Mouse (Mus musculus): ENCODE measurements around the gene Rab44.

Gene Rab44

DNA sequence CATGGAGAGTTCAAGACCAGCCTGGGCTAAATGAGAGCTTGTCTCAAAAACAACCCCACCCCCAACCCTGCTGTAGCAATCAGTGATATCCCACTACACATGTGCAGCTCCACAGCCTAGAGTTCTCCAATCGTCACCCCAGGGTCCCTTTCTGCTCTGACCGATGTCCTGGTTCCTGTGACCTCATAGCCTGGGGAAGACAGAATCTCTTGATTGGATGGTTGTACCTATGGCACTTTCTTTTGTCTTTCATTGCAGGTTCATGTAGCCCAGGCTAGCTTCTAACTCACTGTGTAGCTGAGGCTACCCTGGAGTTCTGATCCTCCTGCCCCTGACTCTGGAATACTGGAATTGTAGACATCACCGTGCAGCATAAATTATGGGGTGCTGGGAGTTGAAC, 12.6 kb downstream of the Rab44 start:
- peak; percentile 9 to 47 for DNase-seq (ENCODE audit: low spot score in 2 of 2)

DNA sequence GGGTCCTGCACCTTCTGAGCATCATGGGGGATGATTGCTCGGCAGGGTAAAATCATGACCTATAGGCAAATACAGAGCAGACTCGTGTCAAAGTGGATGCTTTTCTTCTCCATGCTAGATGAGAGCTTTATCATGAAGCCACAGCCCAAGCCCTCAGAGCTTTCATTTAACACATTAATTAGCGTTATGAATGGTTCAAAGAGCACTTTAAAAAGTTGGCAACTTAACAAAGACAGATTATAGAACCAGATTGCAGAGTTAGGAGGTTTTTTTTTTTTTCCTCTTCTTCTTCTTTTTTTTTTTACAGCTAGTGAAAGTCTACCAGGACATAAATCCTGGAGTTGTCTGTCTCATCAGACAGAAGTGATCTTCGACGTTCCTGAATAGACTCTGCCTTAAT, 15.4 kb downstream of the Rab44 start:
- no peak for DNase-seq (ENCODE audit: low spot score in 2 of 2)

DNA sequence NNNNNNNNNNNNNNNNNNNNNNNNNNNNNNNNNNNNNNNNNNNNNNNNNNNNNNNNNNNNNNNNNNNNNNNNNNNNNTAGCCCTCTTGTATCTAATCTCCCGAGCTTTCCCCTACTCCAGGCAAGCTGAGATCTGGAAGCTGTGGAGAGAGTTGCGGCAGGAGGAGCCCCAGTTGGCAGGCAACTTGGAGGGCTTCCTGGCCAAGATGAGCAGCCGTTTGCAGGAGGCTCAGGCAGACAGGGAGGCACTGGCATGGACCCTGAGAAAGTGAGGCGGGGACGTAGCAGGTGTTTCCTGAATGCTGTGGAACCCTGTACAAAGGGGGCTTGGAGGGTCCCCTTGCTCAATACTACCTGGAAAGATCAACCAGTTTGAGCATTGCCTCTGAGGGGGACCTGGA, 21.1 kb downstream of the Rab44 start:
- no peak for DNase-seq (ENCODE audit: low spot score in 2 of 2)

DNA sequence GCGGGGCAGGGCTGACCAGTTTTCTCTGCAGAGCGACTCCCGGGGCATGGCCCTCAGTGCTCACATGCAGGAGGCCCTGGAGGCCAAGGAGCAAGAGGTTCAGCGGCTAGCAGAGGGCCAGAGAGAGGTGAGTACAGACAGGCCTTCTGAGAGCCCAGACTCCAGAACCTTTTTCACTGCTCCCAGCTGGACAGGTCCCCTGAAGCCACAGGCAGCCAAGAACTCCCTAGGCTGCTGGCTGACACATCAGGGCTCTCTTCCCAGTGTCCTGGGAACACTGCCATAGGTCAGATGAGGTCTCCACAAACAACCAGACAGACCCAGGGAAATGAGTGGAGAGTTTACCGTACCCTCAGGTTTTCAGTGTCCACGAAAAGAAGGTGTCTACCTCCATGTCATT, 22.3 kb downstream of the Rab44 start:
- peak in 1 of 2 experiments; percentile 72 for DNase-seq (ENCODE audit: low spot score in 2 of 2)

DNA sequence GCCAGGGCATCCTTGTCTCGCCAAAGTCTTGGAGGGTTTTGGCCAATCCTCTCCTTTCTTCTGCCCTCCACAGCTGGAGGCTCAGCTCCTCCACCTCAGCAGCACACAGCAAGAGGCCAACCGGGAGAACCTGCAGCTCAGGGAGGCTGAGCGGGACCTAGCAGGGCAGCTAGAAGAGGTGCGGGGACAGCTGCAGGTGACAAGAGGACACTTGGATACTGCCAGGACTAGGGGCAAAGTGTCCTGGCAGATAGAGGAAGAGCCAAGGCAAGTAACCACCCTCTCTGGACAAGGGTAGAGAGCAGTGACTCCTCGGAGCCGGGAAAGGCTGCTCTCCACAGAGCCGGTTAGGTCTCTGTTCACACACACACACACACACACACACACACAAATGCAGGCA, 24.0 kb downstream of the Rab44 start:
- no peak for DNase-seq (ENCODE audit: low spot score in 2 of 2)

DNA sequence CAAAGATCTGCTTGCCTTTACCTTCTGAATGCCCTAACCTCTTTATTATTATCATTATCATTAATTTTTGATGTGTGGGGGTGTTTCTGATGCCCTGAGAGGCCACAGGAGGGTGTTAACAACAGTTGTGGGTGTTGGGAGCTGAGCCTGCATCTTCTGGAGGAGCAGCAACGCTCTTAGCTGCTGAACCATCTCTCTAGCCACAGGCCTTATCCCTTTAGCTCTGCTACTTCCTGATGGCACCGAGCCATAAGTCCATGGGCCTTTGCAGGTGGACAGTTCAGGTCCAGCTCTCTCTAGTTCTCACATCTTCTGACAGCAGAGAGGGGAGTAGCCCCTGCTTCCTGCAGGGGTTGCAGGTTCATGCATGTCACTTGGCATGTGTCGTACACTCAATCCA, 27.6 kb downstream of the Rab44 start:
- no peak for DNase-seq (ENCODE audit: low spot score in 2 of 2)

DNA sequence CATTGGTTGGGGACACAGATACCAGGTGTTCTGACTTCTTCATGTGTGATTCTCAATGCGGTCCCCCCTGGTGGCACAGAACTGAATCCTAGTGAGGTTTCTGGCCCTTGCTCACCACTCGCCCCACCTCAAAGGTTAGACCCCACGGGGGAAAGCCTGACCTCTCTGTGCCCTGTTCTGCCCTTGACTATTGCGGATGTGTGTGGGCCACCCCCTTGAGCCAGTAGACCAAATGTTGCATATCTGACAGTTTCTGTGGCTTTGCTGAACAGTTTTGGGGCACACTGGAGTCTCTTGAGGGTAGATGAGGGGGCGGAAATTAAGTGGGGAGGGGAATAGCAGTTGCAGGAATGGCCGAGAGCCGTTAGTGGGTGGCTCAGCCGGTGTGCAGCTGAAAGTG, 29.3 kb downstream of the Rab44 start:
- no peak for DNase-seq (ENCODE audit: low spot score in 2 of 2)

DNA sequence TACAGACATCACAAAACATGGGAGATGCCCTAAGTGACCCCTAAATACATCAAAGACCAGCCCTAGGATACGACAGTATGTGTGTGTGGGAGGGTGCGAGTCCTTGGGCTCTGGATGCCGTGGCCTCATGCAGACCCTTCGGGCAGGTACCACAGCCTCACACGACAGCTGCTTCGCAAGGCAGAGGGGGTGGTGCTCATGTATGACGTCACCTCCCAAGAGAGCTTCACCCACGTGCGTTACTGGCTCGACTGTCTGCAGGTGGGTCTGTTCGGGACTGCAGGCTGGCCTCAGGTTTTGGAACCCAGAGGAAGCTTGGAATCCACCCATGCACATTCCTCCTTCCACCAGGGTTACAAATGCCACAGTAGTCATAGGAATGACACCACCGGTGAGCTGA, 31.2 kb downstream of the Rab44 start:
- no peak for DNase-seq (ENCODE audit: low spot score in 2 of 2)

DNA sequence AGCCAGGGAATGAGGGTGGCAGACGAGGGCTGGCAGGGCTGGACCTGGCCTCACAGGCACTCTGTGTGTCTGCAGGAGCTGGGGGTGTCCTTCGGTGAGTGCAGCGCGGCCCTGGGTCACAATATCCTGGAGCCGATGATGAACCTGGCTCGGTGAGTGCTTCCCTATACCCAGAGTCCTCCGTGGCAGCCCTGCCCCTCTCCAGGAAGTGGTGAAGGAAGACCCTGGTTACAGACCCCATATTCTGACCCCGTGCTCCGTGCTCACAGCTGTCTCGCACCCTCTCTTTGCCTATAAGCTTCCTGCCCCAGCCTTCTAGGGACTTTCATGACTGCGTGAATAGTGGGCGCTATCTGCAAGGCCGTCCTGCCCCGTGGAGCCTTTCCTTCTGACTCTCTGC, 33.3 kb downstream of the Rab44 start:
- DNase-seq (ENCODE audit: low spot score in 2 of 2) = no peak

DNA sequence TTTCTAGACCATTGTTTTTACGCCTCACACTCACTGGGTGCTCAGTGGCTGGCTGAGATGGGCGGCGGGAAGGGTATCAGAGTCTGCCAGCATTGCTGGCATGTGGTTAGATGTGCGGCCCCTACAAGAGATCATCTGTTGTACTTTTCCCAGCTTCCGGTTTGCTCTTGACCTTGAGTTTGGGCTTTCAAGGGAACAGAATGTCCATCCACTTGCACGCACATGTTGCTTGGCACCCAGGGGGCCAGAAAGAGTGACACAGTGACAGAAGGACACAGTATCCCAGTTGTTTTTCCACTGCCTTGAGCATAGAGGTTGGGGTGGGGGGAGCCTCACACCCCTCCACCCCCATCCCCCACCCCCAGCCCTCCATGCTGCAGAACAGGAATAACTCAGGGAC, 33.8 kb downstream of the Rab44 start:
- DNase-seq (ENCODE audit: low spot score in 2 of 2) = no peak

DNA sequence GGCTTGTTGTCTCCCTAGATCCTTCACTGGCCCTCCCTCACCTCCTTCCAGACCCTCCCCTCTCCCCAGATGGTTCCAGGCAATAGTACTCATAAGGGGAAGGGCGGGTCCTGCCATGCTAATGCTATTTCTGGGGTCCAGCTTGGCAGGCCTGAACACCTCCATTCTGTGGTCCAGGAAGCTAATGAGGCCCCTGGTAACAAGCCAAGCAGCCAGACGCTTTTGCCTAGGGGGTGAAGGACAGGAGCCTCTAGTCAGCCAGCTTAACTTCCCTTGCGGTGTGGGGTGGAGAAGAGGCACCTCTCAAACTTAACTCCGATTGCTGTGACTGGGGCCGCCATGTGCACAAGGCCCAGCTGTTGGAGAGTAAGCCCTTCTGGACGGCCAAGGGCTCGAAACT, 35.8 kb downstream of the Rab44 start:
- DNase-seq (ENCODE audit: low spot score in 2 of 2) = no peak

DNA sequence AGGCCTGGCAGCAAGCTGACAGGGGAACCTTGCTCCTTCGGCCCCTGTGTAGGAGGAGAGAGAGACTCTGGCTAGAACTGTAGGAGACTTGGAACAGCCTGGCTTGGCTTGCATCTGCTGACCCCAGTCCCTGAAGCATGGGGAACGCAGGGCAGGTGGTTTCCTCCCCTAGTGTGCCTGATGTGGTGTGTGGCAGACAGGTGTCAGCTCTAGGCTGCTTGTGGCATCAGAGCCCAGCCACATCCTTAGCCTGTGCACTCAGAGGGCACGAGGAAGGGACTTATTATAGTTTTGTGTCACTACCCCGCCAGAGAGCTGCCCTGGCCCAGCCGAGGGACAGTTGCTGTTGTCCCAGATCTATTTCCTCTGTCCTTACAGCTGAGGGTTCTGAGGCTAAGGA, 38.6 kb downstream of the Rab44 start:
- no peak for DNase-seq (ENCODE audit: low spot score in 2 of 2)

DNA sequence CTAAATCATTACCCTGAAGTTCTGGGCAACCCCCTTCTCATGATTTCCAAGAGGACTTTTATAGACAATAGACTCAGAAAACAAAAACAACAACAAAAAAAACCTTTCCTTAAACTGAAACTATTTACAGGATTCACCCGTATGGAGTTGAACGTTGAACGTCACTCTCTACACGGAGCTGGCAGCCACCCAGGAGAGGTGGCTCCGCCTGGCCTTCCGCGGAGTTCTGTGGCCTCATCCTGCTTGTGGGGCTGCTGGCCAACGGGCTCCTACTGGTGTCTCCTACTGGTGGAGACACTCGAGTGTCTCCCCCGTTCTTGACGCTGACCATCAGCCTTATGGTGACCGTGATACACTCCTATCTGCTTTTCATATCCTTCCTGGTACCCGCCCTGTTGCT, 40.3 kb downstream of the Rab44 start:
- no peak for DNase-seq (ENCODE audit: low spot score in 2 of 2)

DNA sequence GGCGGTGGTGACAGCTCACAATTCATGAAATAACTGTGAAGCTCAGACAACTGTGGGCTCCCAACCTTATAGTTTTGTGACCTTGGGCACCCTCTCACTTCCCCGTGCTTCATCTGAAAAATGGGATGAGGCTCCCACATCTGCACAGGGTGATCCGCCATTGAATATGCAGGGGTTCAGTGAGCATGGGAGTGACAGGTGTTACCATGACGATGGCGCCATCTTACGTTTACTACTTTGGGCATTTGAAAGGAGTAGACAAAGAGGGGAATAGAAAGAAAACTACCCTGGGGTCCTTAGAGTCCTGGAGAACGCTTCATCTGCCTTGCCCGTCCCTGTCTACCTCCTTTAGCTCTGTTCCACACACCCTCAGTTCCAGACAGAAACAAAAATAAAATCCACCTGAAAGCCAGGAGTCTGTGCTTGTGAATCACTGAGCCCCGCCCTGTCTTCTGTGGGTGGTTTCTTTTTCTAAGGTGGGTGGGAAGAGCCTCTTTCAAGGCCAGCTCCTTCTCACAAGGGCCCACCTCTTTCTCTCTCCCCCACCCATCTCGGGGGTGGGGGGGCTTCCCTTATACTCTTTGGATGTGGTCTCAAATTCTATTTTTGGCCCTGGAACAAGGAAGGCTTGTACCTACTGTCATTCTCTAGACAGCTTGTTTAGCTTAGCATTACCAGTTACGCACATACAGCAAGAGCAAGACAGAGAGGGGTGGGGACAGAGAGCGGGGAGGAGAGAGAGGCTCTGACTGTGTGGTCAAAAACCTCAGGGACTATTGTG, 41.6 kb downstream of the Rab44 start:
- DNase-seq (ENCODE audit: low spot score in 2 of 2) = no peak

DNA sequence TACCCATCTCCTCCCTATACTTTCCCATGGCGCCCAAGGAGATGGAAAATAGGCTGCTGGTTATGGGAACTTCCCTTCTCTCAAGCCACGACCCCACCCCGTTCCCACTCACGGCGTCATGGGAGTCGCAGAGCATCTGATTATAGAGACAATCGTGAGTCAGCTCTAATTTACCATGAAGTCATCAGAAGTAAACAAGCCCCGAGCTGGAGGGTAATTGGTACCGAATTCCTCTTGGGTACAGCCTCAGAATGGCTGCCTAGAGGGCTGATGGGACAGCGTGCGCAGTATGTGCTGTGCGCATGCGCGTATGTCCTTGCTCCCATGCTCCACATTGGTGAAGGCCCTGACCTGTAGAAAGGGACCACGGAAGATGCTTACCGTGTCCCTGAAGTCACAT, 42.5 kb downstream of the Rab44 start:
- DNase-seq (ENCODE audit: low spot score in 2 of 2) = no peak

DNA sequence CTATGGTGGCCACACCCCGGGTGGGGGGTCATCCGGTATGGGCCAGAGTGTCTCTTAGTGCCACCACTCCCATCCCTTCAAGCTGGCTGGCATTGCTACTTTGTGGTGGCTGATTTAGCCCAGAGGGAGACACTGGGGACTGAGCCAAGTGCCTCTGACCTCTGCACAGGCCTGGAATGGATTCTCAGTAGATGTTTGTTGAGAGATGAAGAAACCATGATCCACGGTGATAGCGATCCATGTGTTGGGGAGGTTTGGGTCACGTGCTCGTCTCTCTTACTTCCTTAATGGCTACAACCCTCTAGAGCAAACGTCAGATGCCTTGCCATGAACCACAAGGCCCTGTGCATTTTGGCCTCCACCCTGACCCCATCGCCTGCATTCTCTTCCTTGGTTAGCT, 42.9 kb downstream of the Rab44 start:
- no peak for DNase-seq (ENCODE audit: low spot score in 2 of 2)

DNA sequence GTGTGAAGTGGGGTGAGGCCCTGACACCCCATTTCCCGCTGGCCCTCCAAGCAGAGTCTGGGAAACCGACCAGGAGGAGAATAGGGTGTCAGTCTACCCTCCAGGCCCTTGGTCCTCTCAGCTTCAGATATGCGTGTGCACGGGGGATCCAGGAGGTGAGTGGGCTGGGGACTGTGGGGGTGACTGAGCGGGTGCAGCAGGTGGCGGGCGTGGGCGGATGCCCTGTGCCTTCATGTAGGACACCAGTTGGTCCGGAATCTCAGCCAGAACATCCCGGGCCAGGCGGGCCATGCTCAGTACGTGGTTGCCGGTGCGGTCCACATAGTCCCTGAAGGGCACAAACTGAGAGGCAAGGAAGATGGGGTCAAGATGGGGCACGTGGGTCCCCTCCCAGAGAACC, 45.0 kb downstream of the Rab44 start:
- DNase-seq (ENCODE audit: low spot score in 2 of 2) = no peak

DNA sequence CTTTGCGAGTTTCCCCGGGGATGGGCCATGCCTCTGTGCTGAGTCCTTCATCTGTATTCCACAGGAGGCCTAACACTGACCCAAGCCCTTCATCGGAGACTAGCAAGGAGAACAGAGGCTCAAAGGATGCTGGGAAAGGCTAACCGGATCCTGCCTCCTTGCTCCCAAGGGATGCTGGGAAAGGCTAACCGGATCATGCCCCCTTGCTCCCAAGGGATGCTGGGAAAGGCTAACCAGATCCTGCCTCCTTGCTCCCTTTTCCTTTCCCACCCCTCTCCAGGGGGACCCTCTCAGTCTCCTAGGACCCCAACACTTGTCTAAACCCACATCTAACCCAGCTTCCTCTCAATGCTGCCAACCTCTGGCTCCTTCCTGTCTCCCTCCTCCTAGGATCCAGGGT, 45.4 kb downstream of the Rab44 start:
- no peak for DNase-seq (ENCODE audit: low spot score in 2 of 2)

DNA sequence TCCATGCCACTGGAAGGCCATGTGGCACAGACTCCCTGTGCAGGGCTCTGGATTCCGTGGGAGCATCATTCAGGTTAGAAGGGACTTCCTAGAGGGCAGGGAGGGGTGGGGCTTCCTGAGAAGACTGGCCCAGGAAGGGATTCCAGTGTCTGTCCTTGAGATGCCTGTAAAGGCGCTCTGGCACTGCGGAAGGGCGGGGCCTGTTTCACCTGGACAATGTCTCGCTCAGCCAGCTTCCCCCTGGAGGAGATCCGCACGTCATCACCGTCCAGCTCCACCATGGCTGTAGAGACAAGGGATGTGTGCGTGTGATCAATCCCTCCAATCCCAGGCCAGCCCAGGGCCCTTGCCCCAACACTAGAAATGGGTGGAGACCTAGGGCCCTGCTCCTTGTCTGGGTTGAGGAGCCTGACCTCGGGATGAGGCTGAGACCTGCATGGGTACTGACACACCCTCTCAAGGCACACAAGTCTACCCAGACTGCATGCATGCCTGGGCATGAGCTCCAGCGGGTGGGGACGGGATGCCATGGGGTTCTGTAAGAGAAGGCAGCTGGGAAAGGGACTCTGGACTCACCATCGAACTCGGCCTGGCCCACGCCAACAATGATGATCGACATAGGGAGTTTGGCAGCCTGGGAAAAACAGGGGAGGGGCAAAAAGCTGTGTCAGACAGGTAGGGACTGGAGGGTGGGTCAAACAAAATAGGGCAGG, 46.0 kb downstream of the Rab44 start:
- DNase-seq (ENCODE audit: low spot score in 2 of 2) = peak in 1 of 2 experiments; percentile 44

DNA sequence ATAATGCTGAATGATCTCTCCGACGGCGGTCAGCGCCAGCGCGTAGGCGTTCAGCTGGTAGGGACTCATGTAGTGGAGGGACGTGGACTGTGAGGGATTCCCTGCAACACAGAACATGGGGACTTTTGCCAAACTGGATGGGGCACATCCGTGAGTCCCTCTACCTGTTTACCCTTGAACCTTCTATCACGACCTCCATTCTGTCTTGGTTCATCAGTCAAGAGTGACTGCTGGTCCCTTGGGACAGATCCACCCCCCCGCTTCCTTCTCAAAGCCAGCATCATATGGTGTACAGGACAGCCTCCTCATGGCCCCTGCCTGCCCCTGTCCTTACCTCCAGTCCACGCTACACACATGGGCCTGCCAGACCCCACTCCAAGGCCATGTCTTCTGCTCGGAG, 48.4 kb downstream of the Rab44 start:
- no peak for DNase-seq (ENCODE audit: low spot score in 2 of 2)

DNA sequence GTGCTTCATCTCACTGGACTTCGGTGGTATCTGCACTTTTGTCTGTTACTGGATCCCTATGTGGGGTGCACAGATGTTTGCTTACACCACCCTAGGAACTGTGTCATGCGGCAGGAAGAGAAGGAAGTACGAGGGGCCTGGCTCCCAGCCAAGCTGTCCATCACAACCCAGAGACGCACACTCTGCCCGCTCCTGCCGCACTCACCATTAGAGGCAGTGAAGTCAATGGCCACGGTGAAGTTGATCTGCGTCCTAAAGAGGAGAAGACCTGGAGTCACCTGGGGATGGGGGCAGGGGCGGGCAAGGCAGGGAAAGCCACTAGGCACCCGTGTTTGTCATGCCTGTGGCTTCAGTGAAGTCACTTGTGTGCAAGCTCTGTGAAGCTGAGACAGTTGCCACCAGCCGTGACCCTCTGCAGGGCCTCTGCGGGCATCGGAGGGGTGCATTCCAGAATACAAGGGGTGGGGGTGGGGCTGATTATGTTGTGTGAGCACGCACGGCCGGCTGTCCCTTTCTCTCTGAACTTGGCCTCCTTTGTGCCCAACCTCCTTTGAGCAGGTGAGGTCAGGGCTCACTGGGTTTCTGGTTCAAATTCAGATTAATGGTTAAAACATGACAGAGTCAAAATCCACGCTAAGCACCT, 50.6 kb downstream of the Rab44 start:
- peak in 1 of 2 experiments; percentile 48 for DNase-seq (ENCODE audit: low spot score in 2 of 2)

DNA sequence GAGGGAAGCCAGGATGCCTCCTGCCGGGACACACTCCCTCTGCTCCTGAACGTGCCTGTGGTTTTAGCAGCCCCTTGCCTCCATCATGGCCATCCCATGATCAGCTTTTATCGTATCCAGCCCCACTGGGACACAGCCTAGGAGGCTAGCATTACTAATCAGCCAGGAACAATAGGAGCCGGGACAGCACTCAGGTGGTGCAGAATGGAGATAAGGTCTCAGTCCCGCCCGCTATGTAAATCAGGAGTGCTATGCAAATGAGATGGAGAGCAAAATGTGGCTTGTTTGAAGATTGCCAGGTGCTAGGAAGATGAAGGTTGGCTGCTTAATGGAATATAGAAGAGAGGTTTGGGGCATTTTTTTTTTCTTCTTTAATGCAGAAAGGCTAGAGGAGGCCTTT, 51.5 kb downstream of the Rab44 start:
- no peak for DNase-seq (ENCODE audit: low spot score in 2 of 2)

DNA sequence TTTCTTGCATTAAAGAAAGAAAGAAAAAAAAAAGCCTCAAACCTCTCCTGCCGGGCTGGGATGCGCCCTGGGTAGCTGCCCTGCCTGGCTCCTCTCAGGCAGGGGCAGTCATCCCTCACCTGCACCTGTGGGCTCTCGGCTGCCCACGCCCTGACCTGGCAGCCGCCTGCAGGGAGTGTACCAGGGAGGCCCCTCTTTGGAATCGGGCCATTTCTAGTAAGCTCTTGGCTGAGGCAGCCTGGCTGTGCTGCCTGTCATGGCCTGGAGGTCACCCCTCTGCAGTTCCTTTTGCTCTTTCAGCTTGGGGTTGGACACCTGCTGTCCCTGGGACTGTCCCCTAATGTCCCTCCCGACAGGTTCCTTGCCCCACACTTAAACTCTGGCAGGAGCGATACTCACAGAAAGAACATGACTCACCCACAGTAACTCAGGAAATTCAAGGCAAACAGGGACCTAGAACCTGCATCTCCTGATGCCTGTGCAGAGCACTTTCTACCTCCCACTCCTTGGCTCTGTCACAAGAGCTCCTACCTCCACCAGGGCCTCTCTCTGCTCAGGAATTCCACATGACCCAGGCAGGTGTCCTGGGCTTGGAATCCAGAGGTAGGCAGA, 52.1 kb downstream of the Rab44 start:
- no peak for DNase-seq (ENCODE audit: low spot score in 2 of 2)

Data from urinary bladder, postnatal 4 days (tissue).